Mouse (Mus musculus): ENCODE measurements around the gene Ndufaf1. TPM values are rescaled to one million over a fixed set of nuclear protein-coding genes. Genes with fewer than 3 reads are reported as not detected.
A peak's percentile ranks its signal among the peaks of the same experiment; 100 is the strongest.

Ndufaf1 gene
- total and polyA plus RNA-seq, 2 experiments from 2014 or later, result 27.6 to 42.0 TPM

DNA sequence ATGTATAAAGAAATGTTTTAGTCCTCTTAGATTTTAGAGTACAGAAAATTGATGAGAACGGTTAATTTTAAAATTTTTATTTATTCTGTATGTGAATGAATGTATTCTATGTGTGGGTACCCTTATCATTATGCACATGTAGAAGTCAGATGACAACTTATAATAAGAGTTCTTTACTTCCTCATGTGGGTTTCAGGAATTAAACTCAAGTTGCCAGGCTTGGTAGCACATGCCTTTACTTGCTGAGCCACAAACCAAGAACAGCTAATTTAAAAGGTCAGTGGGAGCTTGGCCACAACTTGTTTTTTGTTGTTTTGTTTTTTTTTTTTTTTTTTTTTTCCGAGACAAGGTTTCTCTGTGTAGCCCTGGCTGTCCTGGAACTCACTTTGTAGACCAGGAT lies 32.2 kb upstream of the Ndufaf1 start:
- H3K4me2 ChIP-seq (ENCODE audit: low read depth), result no peak overlapping the region
- no peak for DNase-seq
- H3K4me3 ChIP-seq (ENCODE audit: low read depth, low read length), result no peak overlapping the region
- H3K4me1 ChIP-seq (ENCODE audit: insufficient read depth), result no peaks in the 10 kb centered on the region
- H3K9me3 ChIP-seq (ENCODE audit: low read length), result no peaks in the 10 kb centered on the region
- no peak for TF ChIP-seq CTCF (IDR thresholded peaks at IDR 0.05; ENCODE audit: low read depth)
- H3K27ac ChIP-seq (ENCODE audit: low read depth, low read length), result no peak overlapping the region
- WGBS, result 95% methylated on average over 2 of the region's 2 CpGs
- ATAC-seq, result no peak
- H3K36me3 ChIP-seq (ENCODE audit: insufficient read depth), result peaks cover 9% of the 10 kb centered on the region; the same call in 1 of the 2 replicates
- H3K27me3 ChIP-seq (ENCODE audit: insufficient read depth, low read length), result no peaks in the 10 kb centered on the region
- no peak overlapping the region for H3K9ac ChIP-seq

GRCm38 (mm10) chr2:119692003-119692701 lies 29.5 kb upstream of the Ndufaf1 start:
- peak; percentile 24 for DNase-seq
- WGBS, result 79% methylated on average over 9 of the region's 9 CpGs

DNA sequence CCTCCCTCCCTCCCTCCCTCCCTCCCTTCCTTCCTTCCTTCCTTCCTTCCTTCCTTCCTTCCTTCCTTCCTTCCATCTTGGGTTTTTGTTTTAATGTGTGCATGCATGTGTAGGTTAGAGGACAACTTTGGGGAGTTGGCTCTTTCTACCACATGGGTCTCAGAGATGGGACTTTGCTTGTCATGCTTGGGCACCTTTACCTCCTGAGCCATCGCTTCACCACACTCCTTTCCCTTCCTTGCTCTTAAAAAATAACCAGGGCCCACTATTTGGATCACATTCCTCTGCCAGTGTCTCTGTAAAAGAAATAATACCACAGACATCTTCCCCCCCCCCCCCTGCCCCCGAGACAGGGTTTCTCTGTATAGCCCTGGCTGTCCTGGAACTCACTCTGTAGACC lies 21.1 kb upstream of the Ndufaf1 start:
- DNase-seq, result no peak
- Histone ChIP-seq H3K9ac (no peak overlapping the region), H3K4me3 (ENCODE audit: low read depth, low read length) (no peak overlapping the region), H3K27ac (ENCODE audit: low read depth, low read length) (no peak overlapping the region), H3K27me3 (ENCODE audit: insufficient read depth, low read length) (no peaks in the 10 kb centered on the region), H3K4me1 (ENCODE audit: insufficient read depth) (no peaks in the 10 kb centered on the region), H3K9me3 (ENCODE audit: low read length) (no peaks in the 10 kb centered on the region), H3K36me3 (ENCODE audit: insufficient read depth) (peaks cover 13% of the 10 kb centered on the region; the same call in 1 of the 2 replicates), H3K4me2 (ENCODE audit: low read depth) (no peak overlapping the region)
- no peak for TF ChIP-seq CTCF (IDR thresholded peaks at IDR 0.05; ENCODE audit: low read depth)
- 92% methylated on average over 2 of the region's 2 CpGs for WGBS
- ATAC-seq, result no peak

More at GRCm38 (mm10) chr2:119692003-119692701, 29.5 kb upstream of the Ndufaf1 start:
- no peak for ATAC-seq
- Histone ChIP-seq H3K4me2 (ENCODE audit: low read depth) (no peak overlapping the region), H3K27ac (ENCODE audit: low read depth, low read length) (no peak overlapping the region), H3K36me3 (ENCODE audit: insufficient read depth) (peaks cover 15% of the 10 kb centered on the region; the same call in 1 of the 2 replicates), H3K27me3 (ENCODE audit: insufficient read depth, low read length) (no peaks in the 10 kb centered on the region), H3K9me3 (ENCODE audit: low read length) (no peaks in the 10 kb centered on the region), H3K4me1 (ENCODE audit: insufficient read depth) (no peaks in the 10 kb centered on the region), H3K9ac (no peak overlapping the region), H3K4me3 (ENCODE audit: low read depth, low read length) (no peak overlapping the region)
- TF ChIP-seq CTCF (IDR thresholded peaks at IDR 0.05; ENCODE audit: low read depth), result peak; percentile 53

DNA sequence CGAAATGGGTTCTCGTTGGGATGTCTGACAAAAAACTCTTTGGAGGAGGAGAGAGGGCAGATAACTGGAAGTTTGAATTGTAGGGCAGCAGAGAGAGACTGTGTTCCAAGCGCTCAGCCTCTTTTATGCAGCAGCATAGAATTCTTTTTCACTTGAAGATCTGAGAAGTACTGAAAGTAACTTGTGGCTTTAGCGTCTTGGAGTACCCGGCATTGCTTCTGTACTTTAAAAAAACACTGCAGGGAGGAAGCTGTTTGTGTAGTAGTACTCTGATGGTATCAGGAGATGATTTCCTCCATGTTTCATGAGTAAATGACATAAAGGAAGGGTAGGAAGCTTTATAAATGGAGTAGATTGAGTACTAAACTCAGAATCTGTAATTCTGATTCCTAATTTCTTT lies 13.2 kb upstream of the Ndufaf1 start:
- Histone ChIP-seq H3K9ac (peak overlapping the region; percentile 94), H3K9me3 (ENCODE audit: low read length) (no peaks in the 10 kb centered on the region), H3K27me3 (ENCODE audit: insufficient read depth, low read length) (no peaks in the 10 kb centered on the region), H3K36me3 (ENCODE audit: insufficient read depth) (0 out of 2 replicates have a peak, but pooled peaks cover 2% of the 10 kb centered on the region), H3K27ac (ENCODE audit: low read depth, low read length) (no peak overlapping the region), H3K4me2 (ENCODE audit: low read depth) (peak overlapping the region; percentile 73), H3K4me1 (ENCODE audit: insufficient read depth) (peaks cover 5% of the 10 kb centered on the region; the same call in 1 of the 2 replicates), H3K4me3 (ENCODE audit: low read depth, low read length) (peak overlapping the region; percentile 100)
- WGBS, result 2% methylated on average over 5 of the region's 5 CpGs
- DNase-seq (no peak), ATAC-seq (no peak)
- no peak for TF ChIP-seq CTCF (IDR thresholded peaks at IDR 0.05; ENCODE audit: low read depth)

- ATAC-seq (peak; percentile 78), DNase-seq (peak; percentile 4)
- Histone ChIP-seq H3K4me2 (ENCODE audit: low read depth) (peak overlapping the region; percentile 73), H3K9ac (peak overlapping the region; percentile 94), H3K4me3 (ENCODE audit: low read depth, low read length) (peak overlapping the region; percentile 100), H3K4me1 (ENCODE audit: insufficient read depth) (peaks cover 5% of the 10 kb centered on the region; the same call in 1 of the 2 replicates), H3K36me3 (ENCODE audit: insufficient read depth) (0 out of 2 replicates have a peak, but pooled peaks cover 2% of the 10 kb centered on the region), H3K27ac (ENCODE audit: low read depth, low read length) (peak overlapping the region; percentile 72), H3K27me3 (ENCODE audit: insufficient read depth, low read length) (no peaks in the 10 kb centered on the region), H3K9me3 (ENCODE audit: low read length) (no peaks in the 10 kb centered on the region)
- TF ChIP-seq CTCF (IDR thresholded peaks at IDR 0.05; ENCODE audit: low read depth), result no peak
- 1% methylated on average over 37 of the region's 39 CpGs for WGBS
Observed at GRCm38 (mm10) chr2:119675215-119675784, 12.7 kb upstream of the Ndufaf1 start.

- DNase-seq (peak; percentile 95), ATAC-seq (peak; percentile 97)
- no peaks in the 10 kb centered on the region for H3K36me3 ChIP-seq (ENCODE audit: insufficient read depth)
- H3K4me2 ChIP-seq (ENCODE audit: low read depth), result peak within 1 kb of the TSS; percentile 87
- H3K9ac ChIP-seq, result peak within 1 kb of the TSS; percentile 94
- H3K9me3 ChIP-seq (ENCODE audit: low read length), result no peaks in the 10 kb centered on the region
- H3K27ac ChIP-seq (ENCODE audit: low read depth, low read length), result peak within 1 kb of the TSS; percentile 72
- under 1% methylated on average over 51 of the region's 58 CpGs for WGBS
- TF ChIP-seq CTCF (IDR thresholded peaks at IDR 0.05; ENCODE audit: low read depth), result no peak
- no peaks in the 10 kb centered on the region for H3K27me3 ChIP-seq (ENCODE audit: insufficient read depth, low read length)
- peak within 1 kb of the TSS; percentile 100 for H3K4me3 ChIP-seq (ENCODE audit: low read depth, low read length)
- H3K4me1 ChIP-seq (ENCODE audit: insufficient read depth), result peaks cover 5% of the 10 kb centered on the region; the same call in 1 of the 2 replicates
Observed at GRCm38 (mm10) chr2:119674525-119675214, 12.0 kb upstream of the Ndufaf1 start, which contains the start of gene Rtf1. Rtf1 (plus strand) TSS chr2:119675068.

Measured in forebrain, postnatal 0 days (tissue).